Mouse (Mus musculus): Measurements from ENCODE around the gene Hmgxb4. TPM values are rescaled to one million over a fixed set of nuclear protein-coding genes. Genes with fewer than 3 reads are reported as not detected.

The Hmgxb4 gene
- total and polyA plus RNA-seq, 2 experiments from 2014 or later: 24.7 to 66.9 TPM

DNA sequence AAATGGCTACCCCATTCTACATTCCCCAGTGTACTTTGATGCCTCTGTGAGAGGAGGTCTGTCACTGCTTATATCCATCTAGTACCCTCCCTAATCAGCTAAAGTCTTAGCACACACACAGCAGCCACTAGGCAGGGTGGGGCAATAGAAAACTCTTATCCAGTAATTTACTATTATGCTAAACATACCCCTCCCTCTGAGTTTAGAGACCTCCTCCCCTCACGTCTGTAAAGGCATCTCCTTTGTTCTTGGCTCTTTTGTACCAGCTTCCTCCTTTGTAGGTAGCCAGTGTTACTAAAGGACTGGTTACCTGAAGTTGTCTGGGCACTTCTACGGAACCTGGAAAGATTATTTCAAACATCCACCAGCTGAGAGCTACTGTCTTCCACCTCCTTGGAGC, 22.8 kb downstream of the Hmgxb4 start:
- no peak for TF ChIP-seq CTCF (IDR thresholded peaks at IDR 0.05; ENCODE audit: low read depth)
- Histone ChIP-seq H3K9ac (replicated peaks; ENCODE audit: low read length) (no peak overlapping the region), H3K27me3 (ENCODE audit: insufficient read depth, low read length) (no peaks in the 10 kb centered on the region), H3K36me3 (ENCODE audit: insufficient read depth, low read length) (no peaks in the 10 kb centered on the region), H3K4me2 (ENCODE audit: low read depth, low read length) (no peak overlapping the region), H3K4me1 (ENCODE audit: insufficient read depth, low read length) (no peaks in the 10 kb centered on the region), H3K27ac (no peak overlapping the region), H3K4me3 (ENCODE audit: low read length) (no peak overlapping the region), H3K9me3 (ENCODE audit: low read length) (no peaks in the 10 kb centered on the region)
- ATAC-seq (no peak), DNase-seq (ENCODE audit: low spot score) (no peak)
- WGBS: 52% methylated on average over 2 of the region's 2 CpGs

DNA sequence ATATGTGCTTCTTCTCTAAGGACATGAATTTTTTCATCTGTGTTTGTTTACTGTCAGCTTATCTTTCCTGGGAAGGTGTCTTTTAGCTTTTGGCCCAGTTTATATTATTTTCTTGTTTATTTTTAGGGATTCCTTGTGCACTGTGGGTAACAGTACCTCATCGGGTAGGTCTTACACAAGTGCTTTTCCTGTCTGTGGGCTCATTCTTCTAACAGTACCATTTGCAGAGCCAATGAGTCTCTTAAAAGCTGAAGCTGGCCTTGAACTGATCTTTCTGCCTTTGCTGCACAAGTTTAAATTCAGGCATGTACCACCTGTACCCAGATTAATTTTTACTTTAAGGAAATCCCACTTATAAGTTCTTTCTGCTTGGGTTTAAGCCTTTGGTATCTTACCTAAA, 23.3 kb downstream of the Hmgxb4 start:
- ATAC-seq (no peak), DNase-seq (ENCODE audit: low spot score) (no peak)
- H3K4me3 ChIP-seq (ENCODE audit: low read length): no peak overlapping the region
- H3K9ac ChIP-seq (replicated peaks; ENCODE audit: low read length): no peak overlapping the region
- 95% methylated on average over 1 of the region's 1 CpGs for WGBS
- no peak overlapping the region for H3K4me2 ChIP-seq (ENCODE audit: low read depth, low read length)
- H3K36me3 ChIP-seq (ENCODE audit: insufficient read depth, low read length): no peaks in the 10 kb centered on the region; the same call in 1 of the 2 replicates
- H3K27ac ChIP-seq: no peak overlapping the region
- H3K4me1 ChIP-seq (ENCODE audit: insufficient read depth, low read length): no peaks in the 10 kb centered on the region
- no peaks in the 10 kb centered on the region for H3K27me3 ChIP-seq (ENCODE audit: insufficient read depth, low read length)
- no peaks in the 10 kb centered on the region for H3K9me3 ChIP-seq (ENCODE audit: low read length)
- TF ChIP-seq CTCF (IDR thresholded peaks at IDR 0.05; ENCODE audit: low read depth): no peak

DNA sequence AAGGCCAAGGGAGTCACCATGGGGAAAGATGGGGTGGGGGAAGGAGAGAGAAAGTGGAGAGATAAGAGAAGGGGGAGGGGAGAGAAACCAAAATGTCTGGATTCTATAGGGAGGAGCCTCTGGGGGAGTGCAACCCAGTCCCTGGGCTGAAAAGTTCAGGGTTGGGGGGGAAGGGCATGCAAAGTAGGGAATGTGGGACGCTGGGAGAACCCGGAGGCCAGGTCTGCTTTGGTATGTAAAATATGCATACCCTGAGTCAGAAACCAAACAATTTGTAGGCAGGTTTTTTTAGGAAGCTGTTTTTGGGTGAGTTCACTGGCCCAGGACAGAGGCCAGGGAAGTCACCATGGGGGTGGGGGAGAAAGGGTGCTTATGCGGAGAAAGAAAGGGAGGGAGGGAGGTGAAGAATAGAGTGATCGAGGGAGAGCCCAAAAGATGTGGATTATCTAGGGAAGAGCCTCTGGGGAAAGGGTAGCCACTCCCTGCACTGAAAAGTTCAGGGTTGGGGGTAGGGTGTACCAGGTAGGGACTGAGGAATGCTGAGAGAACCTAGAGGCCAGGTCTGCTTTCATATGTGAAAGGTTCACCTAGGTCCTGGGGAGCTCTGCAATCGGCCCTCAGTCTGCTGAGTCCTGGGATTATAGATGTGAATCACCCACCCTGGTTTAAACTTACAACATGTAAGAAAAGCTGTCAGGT, 25.3 kb downstream of the Hmgxb4 start:
- H3K4me3 ChIP-seq (ENCODE audit: low read length): no peak overlapping the region
- DNase-seq (ENCODE audit: low spot score) (no peak), ATAC-seq (no peak)
- no peak for TF ChIP-seq CTCF (IDR thresholded peaks at IDR 0.05; ENCODE audit: low read depth)
- peaks cover 15% of the 10 kb centered on the region for H3K36me3 ChIP-seq (ENCODE audit: insufficient read depth, low read length)
- H3K9me3 ChIP-seq (ENCODE audit: low read length): no peaks in the 10 kb centered on the region
- no peak overlapping the region for H3K9ac ChIP-seq (replicated peaks; ENCODE audit: low read length)
- no peak overlapping the region for H3K27ac ChIP-seq
- no peaks in the 10 kb centered on the region for H3K4me1 ChIP-seq (ENCODE audit: insufficient read depth, low read length)
- 41% methylated on average over 5 of the region's 5 CpGs for WGBS
- no peaks in the 10 kb centered on the region for H3K27me3 ChIP-seq (ENCODE audit: insufficient read depth, low read length)
- no peak overlapping the region for H3K4me2 ChIP-seq (ENCODE audit: low read depth, low read length)

DNA sequence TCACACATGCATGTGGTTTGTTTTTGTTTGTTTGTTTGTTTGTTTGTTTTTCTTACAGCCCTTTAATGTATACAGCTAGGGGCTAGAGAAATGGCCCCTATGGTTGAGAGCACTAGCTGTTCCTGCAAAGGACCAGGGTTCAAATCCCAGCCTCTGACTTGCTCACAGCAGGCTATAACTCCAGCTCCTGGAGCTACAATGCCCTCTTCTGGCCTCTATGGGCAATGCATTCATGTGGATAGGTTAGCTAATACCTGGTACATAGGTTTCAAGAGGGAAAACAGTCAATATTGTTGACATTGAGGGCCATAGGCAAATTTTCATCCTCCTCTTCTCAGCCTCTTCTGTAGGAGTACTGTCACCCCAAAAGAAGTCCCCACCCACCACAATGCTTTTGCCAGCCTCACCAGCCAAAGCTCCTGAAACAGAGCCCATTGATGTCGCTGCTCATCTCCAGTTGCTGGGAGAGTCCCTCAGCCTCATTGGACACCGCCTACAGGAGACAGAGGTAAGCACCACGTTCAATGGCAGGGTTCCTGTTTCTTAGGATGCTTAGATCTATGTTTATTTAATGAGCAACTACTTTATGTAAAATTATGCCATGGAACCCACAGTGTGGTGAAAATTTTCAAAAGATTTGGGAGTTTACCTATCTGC, 30.6 kb downstream of the Hmgxb4 start:
- Histone ChIP-seq H3K9ac (replicated peaks; ENCODE audit: low read length) (no peak overlapping the region), H3K4me1 (ENCODE audit: insufficient read depth, low read length) (no peaks in the 10 kb centered on the region), H3K27me3 (ENCODE audit: insufficient read depth, low read length) (no peaks in the 10 kb centered on the region), H3K9me3 (ENCODE audit: low read length) (no peaks in the 10 kb centered on the region), H3K4me2 (ENCODE audit: low read depth, low read length) (no peak overlapping the region), H3K27ac (no peak overlapping the region), H3K4me3 (ENCODE audit: low read length) (no peak overlapping the region), H3K36me3 (ENCODE audit: insufficient read depth, low read length) (peaks cover 50% of the 10 kb centered on the region)
- DNase-seq (ENCODE audit: low spot score) (no peak), ATAC-seq (no peak)
- 89% methylated on average over 3 of the region's 3 CpGs for WGBS
- no peak for TF ChIP-seq CTCF (IDR thresholded peaks at IDR 0.05; ENCODE audit: low read depth)

DNA sequence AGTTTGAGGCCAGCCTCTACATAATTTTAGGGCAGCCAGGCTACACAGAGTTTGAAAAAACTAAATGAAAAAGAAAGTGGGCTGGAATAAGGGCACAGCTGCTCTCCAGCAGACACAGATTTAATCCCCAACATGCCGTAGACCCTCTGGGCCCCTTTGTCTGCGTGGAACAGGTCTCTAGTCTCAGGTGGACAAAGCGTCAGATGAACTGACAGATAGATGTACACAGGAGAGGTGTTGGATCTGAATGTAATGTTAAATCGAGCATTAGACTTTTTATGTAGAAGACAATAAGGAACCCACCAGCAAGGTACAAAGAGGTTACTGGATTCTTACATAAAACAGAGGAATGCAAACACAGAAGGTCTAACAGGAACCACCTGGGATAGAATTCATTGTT, 32.7 kb downstream of the Hmgxb4 start:
- DNase-seq (ENCODE audit: low spot score) (no peak), ATAC-seq (no peak)
- Histone ChIP-seq H3K27ac (no peak overlapping the region), H3K4me2 (ENCODE audit: low read depth, low read length) (no peak overlapping the region), H3K27me3 (ENCODE audit: insufficient read depth, low read length) (no peaks in the 10 kb centered on the region), H3K4me3 (ENCODE audit: low read length) (no peak overlapping the region), H3K9ac (replicated peaks; ENCODE audit: low read length) (no peak overlapping the region), H3K36me3 (ENCODE audit: insufficient read depth, low read length) (peaks cover 60% of the 10 kb centered on the region), H3K9me3 (ENCODE audit: low read length) (no peaks in the 10 kb centered on the region), H3K4me1 (ENCODE audit: insufficient read depth, low read length) (no peaks in the 10 kb centered on the region)
- 94% methylated on average over 4 of the region's 4 CpGs for WGBS
- no peak for TF ChIP-seq CTCF (IDR thresholded peaks at IDR 0.05; ENCODE audit: low read depth)

DNA sequence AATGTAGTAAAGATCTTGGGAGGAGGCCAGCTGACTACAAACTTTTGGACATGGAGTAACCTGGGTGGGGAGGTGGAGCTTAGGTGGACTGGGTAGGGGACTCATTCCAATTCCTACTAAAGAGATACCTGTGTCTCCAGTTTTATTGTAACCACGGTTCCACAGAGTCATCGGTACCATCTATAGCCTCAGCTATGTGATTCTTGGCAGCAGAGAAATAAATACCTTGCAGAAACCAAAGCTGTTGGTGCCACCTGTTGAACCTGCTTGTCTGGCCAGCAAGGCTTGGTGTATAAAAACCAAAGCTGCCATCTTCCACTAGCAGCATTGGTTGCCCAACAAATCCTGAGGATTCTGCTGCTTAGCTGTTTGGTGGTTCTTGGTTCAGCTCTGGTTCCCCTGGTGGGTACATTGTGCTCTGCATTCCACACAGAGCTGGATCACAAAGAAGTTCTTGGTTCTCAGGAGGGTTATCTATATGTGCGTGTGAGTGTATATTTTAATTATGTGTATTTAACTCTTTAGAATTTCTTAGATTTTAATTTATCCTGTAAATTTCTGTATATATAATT, 37.4 kb downstream of the Hmgxb4 start:
- no peak for ATAC-seq
- Histone ChIP-seq H3K4me1 (ENCODE audit: insufficient read depth, low read length) (no peaks in the 10 kb centered on the region), H3K9ac (replicated peaks; ENCODE audit: low read length) (no peak overlapping the region), H3K4me2 (ENCODE audit: low read depth, low read length) (no peak overlapping the region), H3K4me3 (ENCODE audit: low read length) (no peak overlapping the region), H3K36me3 (ENCODE audit: insufficient read depth, low read length) (peaks cover 29% of the 10 kb centered on the region; the same call in 1 of the 2 replicates), H3K9me3 (ENCODE audit: low read length) (no peaks in the 10 kb centered on the region), H3K27me3 (ENCODE audit: insufficient read depth, low read length) (no peaks in the 10 kb centered on the region), H3K27ac (no peak overlapping the region)
- DNase-seq (ENCODE audit: low spot score): peak; percentile 4
- 93% methylated on average over 3 of the region's 3 CpGs for WGBS
- TF ChIP-seq CTCF (IDR thresholded peaks at IDR 0.05; ENCODE audit: low read depth): peak; percentile 46

Data from hindbrain, postnatal 0 days (tissue).